Mouse (Mus musculus) induced T-regulatory cell, adult 2 months (primary cell): ENCODE data around the gene Cyp2e1.
"Not testable (repeated sequence)": the region's sequence is repeated elsewhere in the genome, so short reads cannot be mapped to it uniquely, and the experiment has no call there.

Source experiments
- DNase-seq: peaks from one replicate; pipeline ENCODE4 v3.0.0-alpha.2; 2012; ENCODE audit warnings: low read depth

Gene Cyp2e1

GRCm38 (mm10) chr7:140763447-140764020 lies at the start of gene Cyp2e1:
Gene Cyp2e1 (plus strand): TSS chr7:140763739.
- DNase-seq = no peak

- no peak for DNase-seq
These were observed 46.1 kb upstream of the Cyp2e1 start for GRCm38 (mm10) chr7:140717155-140718055.

GRCm38 (mm10) chr7:140721095-140721494 lies 42.4 kb upstream of the Cyp2e1 start:
- no peak for DNase-seq

GRCm38 (mm10) chr7:140725558-140725957 lies 38.0 kb upstream of the Cyp2e1 start:
- no peak for DNase-seq

- DNase-seq = no peak
These were observed 30.4 kb upstream of the Cyp2e1 start for GRCm38 (mm10) chr7:140733162-140733561.

GRCm38 (mm10) chr7:140747402-140747801 lies 16.1 kb upstream of the Cyp2e1 start:
- no peak for DNase-seq

GRCm38 (mm10) chr7:140748116-140748826 lies 15.3 kb upstream of the Cyp2e1 start:
- no peak for DNase-seq

- DNase-seq = no peak
These were observed 14.7 kb upstream of the Cyp2e1 start for GRCm38 (mm10) chr7:140748827-140749160.

GRCm38 (mm10) chr7:140754556-140754955 lies 9.0 kb upstream of the Cyp2e1 start:
- no peak for DNase-seq

- DNase-seq = no peak
These were observed 7.2 kb upstream of the Cyp2e1 start for GRCm38 (mm10) chr7:140756151-140756854.

- no peak for DNase-seq
These were observed 2.9 kb upstream of the Cyp2e1 start for GRCm38 (mm10) chr7:140760647-140761046.

GRCm38 (mm10) chr7:140765391-140765790 lies 1.9 kb downstream of the Cyp2e1 start:
- not testable (repeated sequence) for DNase-seq

GRCm38 (mm10) chr7:140765888-140766739 lies 2.6 kb downstream of the Cyp2e1 start:
- DNase-seq = no peak

- DNase-seq = no peak
These were observed 17.0 kb downstream of the Cyp2e1 start for GRCm38 (mm10) chr7:140780548-140780947.

- no peak for DNase-seq
These were observed 24.0 kb downstream of the Cyp2e1 start, which contains the start of gene Syce1 for GRCm38 (mm10) chr7:140787406-140788052. Gene Syce1 (minus strand): TSS chr7:140787852.

GRCm38 (mm10) chr7:140788053-140788435 lies 24.5 kb downstream of the Cyp2e1 start:
- DNase-seq = no peak

- DNase-seq = no peak
These were observed 30.0 kb downstream of the Cyp2e1 start for GRCm38 (mm10) chr7:140793541-140793940.

- no peak for DNase-seq
These were observed 34.1 kb downstream of the Cyp2e1 start for GRCm38 (mm10) chr7:140797619-140798018.

GRCm38 (mm10) chr7:140798212-140798611 lies 34.7 kb downstream of the Cyp2e1 start:
- DNase-seq = no peak

GRCm38 (mm10) chr7:140802629-140803028 lies 39.1 kb downstream of the Cyp2e1 start:
- DNase-seq = no peak

- DNase-seq = peak; percentile 67
These were observed 42.2 kb downstream of the Cyp2e1 start for GRCm38 (mm10) chr7:140805704-140806103.
